Mouse (Mus musculus) stomach, embryonic 15.5 days (tissue): Measurements from ENCODE around the gene Olfr1368. TPM values are rescaled to one million over a fixed set of nuclear protein-coding genes. Genes with fewer than 3 reads are reported as not detected.
A peak's percentile ranks its signal among the peaks of the same experiment; 100 is the strongest.

ENCODE experiments used
- ATAC-seq: fragments of 200-750 bp; cut with Nextera tagmentation; 2 replicates; pipeline ENCODE4 v1.8.0; 2017; ENCODE audit warnings: low read depth, moderate number of reproducible peaks, moderate TSS enrichment; ENCODE audit not compliant: insufficient read depth, low FRiP score
- H3K27ac ChIP-seq: fragments of 300-500 bp; sonication (generic); 2 replicates; pipeline ENCODE4 v1.5.1; 2015; ENCODE audit warnings: mild to moderate bottlenecking, inconsistent platforms
- H3K27me3 ChIP-seq: fragments of 300-500 bp; sonication (generic); replicated peaks from 2 replicates; pipeline ENCODE4 v1.6.1; 2015; ENCODE audit warnings: inconsistent platforms
- H3K36me3 ChIP-seq: fragments of 300-500 bp; sonication (generic); 2 replicates; pipeline ENCODE4 v1.6.1; 2015; ENCODE audit warnings: inconsistent platforms
- H3K4me1 ChIP-seq: fragments of 300-500 bp; sonication (generic); 2 replicates; pipeline ENCODE4 v1.6.1; 2015; ENCODE audit warnings: inconsistent platforms
- H3K4me2 ChIP-seq: fragments of 300-500 bp; sonication (generic); 2 replicates; pipeline ENCODE4 v1.6.1; 2015; ENCODE audit warnings: mild to moderate bottlenecking, inconsistent platforms
- H3K4me3 ChIP-seq: fragments of 300-500 bp; sonication (generic); replicated peaks from 2 replicates; pipeline ENCODE4 v1.5.1; 2015; ENCODE audit warnings: inconsistent platforms
- H3K9ac ChIP-seq: fragments of 300-500 bp; sonication (generic); 2 replicates; pipeline ENCODE4 v1.6.1; 2015; ENCODE audit warnings: inconsistent platforms
- H3K9me3 ChIP-seq: fragments of 300-500 bp; sonication (generic); 2 replicates; pipeline ENCODE4 v1.6.1; 2016; ENCODE audit warnings: inconsistent platforms
- WGBS: fragments of 180-500 bp; shearing (Covaris S2); methylation state at CpG from one replicate; pipeline ENCODE4 v1.1.7; 2015; 5-methylcytosine and 5-hydroxymethylcytosine counted together
- polyA plus RNA-seq: library from polyadenylated mRNA; unstranded; fragments of >200 nt; fragmentation: Nextera tagmentation; extraction: Ambion mirVana; gene quantifications from 2 replicates; pipeline ENCODE4 v1.2.1, GENCODE M21; 2015

Gene Olfr1368
- polyA plus RNA-seq, 1 experiment from 2014 or later = not detected

DNA sequence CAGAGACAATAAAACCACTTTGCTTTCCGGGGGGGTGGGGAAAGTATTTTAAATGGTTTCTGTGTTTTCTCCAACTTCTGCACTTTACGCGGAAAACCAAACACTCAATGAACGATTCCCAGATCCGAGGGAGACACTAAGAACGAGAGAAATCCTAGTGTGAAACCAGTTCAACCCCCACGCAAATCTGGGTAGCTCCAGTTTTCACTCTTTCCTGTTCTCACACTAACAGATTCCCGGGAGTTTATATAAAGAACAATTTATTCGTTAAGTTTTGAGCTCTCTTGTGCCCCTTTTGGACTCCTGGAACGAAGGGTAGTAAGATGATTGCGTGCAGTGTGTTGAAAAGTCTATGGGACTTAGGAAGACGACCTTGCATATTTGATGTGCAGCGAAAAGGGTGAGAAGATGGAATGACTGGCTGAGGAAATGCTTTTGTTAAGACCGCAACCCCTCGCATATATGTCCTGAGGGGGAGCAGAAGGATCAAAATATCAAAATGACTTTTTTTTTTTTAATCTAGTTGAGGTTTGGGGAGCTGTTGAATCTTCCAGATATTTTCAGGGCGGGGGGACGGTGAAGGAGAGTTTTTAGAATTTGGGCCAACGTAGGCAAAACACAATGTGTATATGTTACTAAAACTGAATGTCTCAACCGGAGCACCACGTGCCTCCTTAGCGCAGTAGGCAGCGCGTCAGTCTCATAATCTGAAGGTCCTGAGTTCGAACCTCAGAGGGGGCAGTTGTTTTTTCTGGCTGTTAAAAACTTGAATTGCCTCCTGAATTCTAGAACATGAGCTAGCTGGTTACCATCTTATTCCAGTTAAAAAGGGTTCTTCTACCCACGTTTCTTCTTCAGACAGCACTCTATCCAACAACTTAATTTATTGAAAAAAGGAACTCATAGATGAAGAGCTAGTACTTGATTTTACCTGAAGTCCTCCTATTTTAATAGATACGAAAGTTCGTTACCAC lies 21.6 kb upstream of the Olfr1368 start:
- WGBS = 1% methylated on average over 27 of the region's 27 CpGs
- ATAC-seq = peak; percentile 47
- peak overlapping the region; percentile 20; the same call in 1 of the 2 replicates for H3K9ac ChIP-seq
- peak overlapping the region; percentile 36; the same call in 1 of the 2 replicates for H3K27ac ChIP-seq
- no peaks in the 10 kb centered on the region for H3K4me1 ChIP-seq
- H3K27me3 ChIP-seq = no peaks in the 10 kb centered on the region
- H3K36me3 ChIP-seq = no peaks in the 10 kb centered on the region
- peak overlapping the region; percentile 56 for H3K4me3 ChIP-seq
- peak overlapping the region; percentile 84 for H3K4me2 ChIP-seq
- H3K9me3 ChIP-seq = no peaks in the 10 kb centered on the region

DNA sequence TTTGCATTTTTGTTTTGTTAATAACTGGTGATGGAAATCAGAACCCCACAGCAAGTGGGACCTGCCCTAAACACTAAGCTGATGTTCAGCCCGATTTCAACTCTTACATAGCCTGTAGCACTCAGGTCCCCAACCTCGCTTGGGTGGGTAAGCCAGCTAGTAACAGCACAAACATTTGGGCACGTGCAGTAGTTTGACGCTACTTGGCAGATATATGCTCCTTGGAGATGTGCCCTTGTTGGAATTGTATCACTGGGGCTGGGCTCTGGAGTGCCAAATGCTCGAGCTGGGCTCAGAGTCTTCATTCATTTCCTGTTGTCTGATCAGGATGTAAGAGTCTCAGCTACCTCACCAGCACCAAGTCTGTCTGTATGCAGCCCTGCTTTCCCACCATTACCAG lies 16.9 kb upstream of the Olfr1368 start:
- H3K36me3 ChIP-seq = no peaks in the 10 kb centered on the region
- H3K4me1 ChIP-seq = peaks cover 9% of the 10 kb centered on the region; the same call in 1 of the 2 replicates
- H3K27ac ChIP-seq = no peak overlapping the region
- no peak overlapping the region for H3K4me2 ChIP-seq
- no peak overlapping the region for H3K9ac ChIP-seq
- 62% methylated on average over 5 of the region's 5 CpGs for WGBS
- no peaks in the 10 kb centered on the region for H3K9me3 ChIP-seq
- no peak overlapping the region for H3K4me3 ChIP-seq
- ATAC-seq = no peak
- 0 out of 2 replicates have a peak, but pooled peaks cover 3% of the 10 kb centered on the region for H3K27me3 ChIP-seq

DNA sequence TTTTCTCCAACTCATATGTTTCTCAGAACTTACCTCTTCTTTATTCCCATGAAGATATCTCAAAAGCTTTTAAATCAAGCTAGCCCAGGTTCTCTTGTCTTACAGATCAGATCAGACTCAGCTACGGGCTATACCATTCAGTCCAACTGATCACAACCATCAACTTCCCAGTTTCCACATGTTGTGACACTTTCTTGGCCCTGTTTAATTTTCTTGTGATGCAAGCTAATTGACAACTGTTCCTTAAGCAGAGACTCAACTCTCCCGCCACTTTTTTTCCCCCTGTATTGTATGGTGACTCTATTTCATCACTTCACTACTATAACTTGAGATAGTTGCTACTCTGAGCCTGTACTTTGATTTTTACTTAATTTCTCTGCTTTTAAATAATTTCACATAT lies 15.9 kb upstream of the Olfr1368 start:
- Histone ChIP-seq H3K27me3 (0 out of 2 replicates have a peak, but pooled peaks cover 3% of the 10 kb centered on the region), H3K9ac (no peak overlapping the region), H3K36me3 (no peaks in the 10 kb centered on the region), H3K4me1 (peaks cover 9% of the 10 kb centered on the region; the same call in 1 of the 2 replicates), H3K27ac (no peak overlapping the region), H3K9me3 (no peaks in the 10 kb centered on the region), H3K4me2 (peak overlapping the region; percentile 89), H3K4me3 (peak overlapping the region; percentile 65; the same call in 1 of the 2 replicates)
- 34% methylated on average over 2 of the region's 2 CpGs for WGBS
- ATAC-seq = no peak

DNA sequence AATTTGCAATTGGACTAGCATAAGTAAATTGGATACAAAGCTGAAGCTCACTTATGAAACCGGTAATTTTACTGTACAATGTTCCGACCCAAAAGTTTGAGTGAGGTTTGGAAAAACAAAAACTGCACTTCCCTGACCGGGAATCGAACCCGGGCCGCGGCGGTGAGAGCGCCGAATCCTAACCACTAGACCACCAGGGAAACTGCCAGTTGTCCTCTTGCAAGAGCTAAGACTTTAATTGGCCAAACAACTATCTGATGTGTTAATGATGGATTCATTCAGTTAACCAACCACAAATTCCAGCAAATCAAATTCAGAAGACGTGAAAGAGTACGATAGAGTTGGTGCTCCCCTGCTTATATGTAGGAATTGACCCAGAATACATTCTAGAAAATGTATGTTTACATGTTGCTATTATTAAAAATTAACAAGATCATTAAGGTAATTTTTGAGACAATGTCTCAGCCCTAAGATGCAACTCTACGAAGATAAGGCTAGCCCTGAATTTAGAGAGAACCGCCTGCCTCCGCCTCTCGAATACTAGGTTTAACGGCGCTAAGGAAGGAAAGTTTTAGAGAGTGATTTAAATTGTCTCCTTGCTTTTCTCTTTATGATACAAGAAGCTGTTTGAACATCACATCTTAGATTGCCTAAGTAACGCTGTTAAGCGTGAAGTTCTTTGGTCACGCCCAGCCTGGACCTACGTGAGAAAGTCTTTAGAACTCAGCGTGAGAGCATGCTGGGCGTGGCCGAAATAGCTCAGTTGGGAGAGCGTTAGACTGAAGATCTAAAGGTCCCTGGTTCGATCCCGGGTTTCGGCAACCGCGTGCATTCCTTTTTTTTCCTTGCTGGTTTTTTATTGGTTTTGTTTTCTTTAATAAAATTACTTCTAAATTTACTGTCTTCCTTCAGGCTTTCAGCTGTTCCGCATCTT lies 15.3 kb upstream of the Olfr1368 start:
- peak overlapping the region; percentile 89 for H3K4me2 ChIP-seq
- peaks cover 9% of the 10 kb centered on the region; the same call in 1 of the 2 replicates for H3K4me1 ChIP-seq
- H3K27me3 ChIP-seq = 0 out of 2 replicates have a peak, but pooled peaks cover 3% of the 10 kb centered on the region
- no peaks in the 10 kb centered on the region for H3K9me3 ChIP-seq
- ATAC-seq = peak; percentile 81
- peak overlapping the region; percentile 65 for H3K4me3 ChIP-seq
- no peaks in the 10 kb centered on the region for H3K36me3 ChIP-seq
- 0% methylated on average over 32 of the region's 32 CpGs for WGBS
- no peak overlapping the region for H3K27ac ChIP-seq
- H3K9ac ChIP-seq = no peak overlapping the region

DNA sequence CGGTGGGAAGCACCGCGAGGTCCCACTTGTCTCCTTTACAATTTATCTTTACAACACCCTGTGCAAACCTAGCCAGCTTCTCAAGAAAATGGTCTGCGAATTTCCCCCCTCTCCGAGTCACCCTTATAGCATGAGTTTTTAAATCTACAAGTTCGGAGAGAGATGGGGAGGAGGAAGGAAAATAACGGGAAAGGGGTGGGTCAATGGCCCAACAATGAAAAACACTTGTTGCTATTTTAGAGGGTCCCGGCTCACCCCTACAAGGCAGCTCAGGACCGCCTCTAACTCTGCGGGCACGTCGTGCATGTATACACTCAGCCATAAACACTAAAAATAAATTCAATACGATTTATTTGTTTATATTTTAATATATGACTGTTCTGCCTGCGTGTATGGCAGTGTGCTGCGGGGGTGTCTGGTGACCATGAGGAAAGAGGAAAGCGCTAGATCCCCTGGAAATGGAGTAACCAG lies 14.4 kb upstream of the Olfr1368 start:
- peaks cover 9% of the 10 kb centered on the region; the same call in 1 of the 2 replicates for H3K4me1 ChIP-seq

DNA sequence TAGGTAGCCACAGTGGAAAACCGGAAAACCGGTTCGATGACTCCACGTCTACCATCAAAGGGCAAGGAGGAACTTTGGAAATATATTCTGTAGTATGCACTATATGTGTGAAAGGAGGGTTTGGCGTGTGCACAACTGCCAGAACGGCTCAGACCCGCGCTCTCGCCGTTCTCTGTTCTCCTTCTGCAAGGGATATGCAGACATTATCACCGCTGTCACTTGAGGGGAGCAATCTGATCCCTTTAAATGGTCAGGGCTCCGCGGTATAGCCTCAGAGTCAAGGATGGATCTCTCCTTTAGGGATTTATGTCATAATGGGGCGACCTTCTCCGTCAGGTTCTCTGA lies 13.8 kb upstream of the Olfr1368 start:
- peak overlapping the region; percentile 89 for H3K4me2 ChIP-seq
- no peaks in the 10 kb centered on the region for H3K9me3 ChIP-seq
- WGBS = 1% methylated on average over 15 of the region's 15 CpGs
- H3K4me3 ChIP-seq = peak overlapping the region; percentile 65
- 0 out of 2 replicates have a peak, but pooled peaks cover 3% of the 10 kb centered on the region for H3K27me3 ChIP-seq
- ATAC-seq = no peak
- H3K4me1 ChIP-seq = peaks cover 9% of the 10 kb centered on the region; the same call in 1 of the 2 replicates
- peak overlapping the region; percentile 32; the same call in 1 of the 2 replicates for H3K9ac ChIP-seq
- no peak overlapping the region for H3K27ac ChIP-seq
- H3K36me3 ChIP-seq = no peaks in the 10 kb centered on the region

More for the DNA sequence above, 14.4 kb upstream of the Olfr1368 start:
- no peak for ATAC-seq
- Histone ChIP-seq H3K4me2 (peak overlapping the region; percentile 89), H3K9me3 (no peaks in the 10 kb centered on the region), H3K27ac (no peak overlapping the region), H3K36me3 (no peaks in the 10 kb centered on the region), H3K4me3 (peak overlapping the region; percentile 65), H3K9ac (peak overlapping the region; percentile 32; the same call in 1 of the 2 replicates), H3K27me3 (0 out of 2 replicates have a peak, but pooled peaks cover 3% of the 10 kb centered on the region)
- WGBS = 1% methylated on average over 16 of the region's 16 CpGs

DNA sequence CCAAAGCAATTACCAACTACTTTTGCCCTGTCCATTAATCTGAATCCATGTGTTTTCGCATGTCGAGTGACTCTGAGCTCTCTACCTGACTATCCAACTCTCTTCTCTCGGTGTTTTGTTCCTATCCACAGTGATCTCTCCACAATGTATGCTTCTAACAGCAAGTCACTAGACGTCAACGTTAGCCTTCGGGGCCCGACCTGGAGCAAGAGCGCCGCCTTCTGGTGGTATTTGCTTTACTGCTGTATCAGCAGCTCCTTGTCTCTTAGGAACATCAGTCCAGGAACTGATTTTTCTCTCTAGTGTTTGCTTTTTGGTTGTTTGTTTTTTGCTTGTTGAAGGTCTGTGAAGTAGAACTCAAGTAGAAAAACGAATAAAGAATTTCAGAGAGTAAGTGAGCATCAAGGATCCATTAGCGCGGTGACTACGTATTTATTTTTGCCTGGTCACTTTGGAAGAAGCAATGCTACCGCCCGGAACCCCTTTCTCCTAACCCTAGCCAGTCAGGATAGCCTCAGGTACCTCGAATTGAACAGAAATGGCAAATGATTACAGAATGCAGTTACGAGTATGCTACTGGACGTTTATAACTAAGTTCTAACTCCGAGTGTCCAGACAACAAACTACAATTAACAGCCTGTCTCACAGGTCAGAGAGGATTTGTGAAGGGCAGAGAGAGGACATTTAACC lies 13.3 kb upstream of the Olfr1368 start:
- Histone ChIP-seq H3K27me3 (0 out of 2 replicates have a peak, but pooled peaks cover 3% of the 10 kb centered on the region), H3K36me3 (no peaks in the 10 kb centered on the region), H3K9me3 (no peaks in the 10 kb centered on the region), H3K4me2 (peak overlapping the region; percentile 89), H3K9ac (peak overlapping the region; percentile 32; the same call in 1 of the 2 replicates), H3K4me3 (peak overlapping the region; percentile 65), H3K27ac (no peak overlapping the region), H3K4me1 (peaks cover 9% of the 10 kb centered on the region; the same call in 1 of the 2 replicates)
- ATAC-seq = peak; percentile 50; the same call in 1 of the 2 replicates
- under 1% methylated on average over 19 of the region's 19 CpGs for WGBS

DNA sequence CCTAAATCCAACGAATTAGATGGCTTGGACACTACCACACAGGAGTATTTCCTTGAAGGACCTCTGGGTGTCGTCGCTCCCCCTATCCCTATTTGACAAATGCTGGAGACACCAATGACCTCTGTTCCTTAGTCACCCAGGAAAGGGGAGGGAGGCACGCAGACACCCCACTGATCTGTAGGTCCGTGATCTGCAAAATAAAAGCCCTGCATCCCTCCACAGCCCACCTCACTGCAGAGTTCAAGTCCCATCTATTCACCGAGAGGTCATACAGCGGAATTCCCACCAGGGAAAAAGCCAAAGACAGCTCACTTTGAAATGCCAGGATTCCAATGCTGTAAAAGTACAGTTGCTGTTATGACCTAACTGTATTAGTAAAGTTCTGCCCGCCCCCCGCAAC lies 12.4 kb upstream of the Olfr1368 start:
- Histone ChIP-seq H3K36me3 (no peaks in the 10 kb centered on the region), H3K4me1 (peaks cover 9% of the 10 kb centered on the region; the same call in 1 of the 2 replicates), H3K4me2 (peak overlapping the region; percentile 89; the same call in 1 of the 2 replicates), H3K9ac (no peak overlapping the region), H3K27ac (no peak overlapping the region), H3K4me3 (peak overlapping the region; percentile 65), H3K27me3 (0 out of 2 replicates have a peak, but pooled peaks cover 3% of the 10 kb centered on the region), H3K9me3 (no peaks in the 10 kb centered on the region)
- 17% methylated on average over 9 of the region's 9 CpGs for WGBS
- ATAC-seq = no peak

DNA sequence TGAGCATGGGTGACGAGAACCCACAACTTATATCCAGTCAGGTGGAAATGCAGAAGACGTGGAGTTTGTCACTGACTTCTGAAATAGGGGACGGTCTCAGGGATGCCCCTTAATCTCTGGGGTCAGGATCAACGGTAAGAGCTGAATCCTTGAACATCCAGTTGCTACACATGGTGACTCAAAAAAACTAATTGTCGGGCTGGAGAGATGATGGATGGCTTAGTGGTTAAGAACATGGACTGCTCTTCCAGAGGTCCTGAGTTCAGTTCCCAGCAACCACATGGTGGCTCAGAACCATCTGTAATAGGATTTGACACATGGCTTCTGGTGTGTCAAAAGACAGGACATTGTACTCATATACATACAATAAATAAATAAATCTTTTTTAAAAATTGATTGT lies 10.2 kb upstream of the Olfr1368 start:
- 0 out of 2 replicates have a peak, but pooled peaks cover 3% of the 10 kb centered on the region for H3K27me3 ChIP-seq

DNA sequence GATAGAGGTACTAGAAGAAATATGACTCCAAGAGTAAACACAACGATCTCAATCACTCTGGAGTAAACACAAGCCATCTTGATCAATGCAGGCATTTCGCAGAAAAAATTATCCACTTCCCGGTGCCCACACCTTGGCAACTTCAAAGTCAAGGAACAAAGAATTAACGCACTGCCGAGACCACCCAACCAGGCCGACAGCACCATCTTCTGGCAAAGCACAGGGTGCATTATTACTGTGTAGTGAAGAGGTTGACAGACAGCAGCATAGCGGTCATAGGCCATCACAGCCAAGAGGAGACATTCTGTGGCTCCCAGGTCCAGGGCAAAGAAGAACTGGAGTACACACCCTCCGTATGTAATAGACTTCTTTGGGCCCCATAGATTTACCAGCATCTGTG lies 3.2 kb downstream of the Olfr1368 start:
- no peak overlapping the region for H3K4me2 ChIP-seq
- WGBS = 42% methylated on average over 8 of the region's 8 CpGs
- H3K4me1 ChIP-seq = no peaks in the 10 kb centered on the region
- ATAC-seq = no peak
- H3K9ac ChIP-seq = no peak overlapping the region
- H3K9me3 ChIP-seq = no peaks in the 10 kb centered on the region
- H3K27me3 ChIP-seq = no peaks in the 10 kb centered on the region
- no peaks in the 10 kb centered on the region for H3K36me3 ChIP-seq
- H3K4me3 ChIP-seq = no peak overlapping the region
- no peak overlapping the region for H3K27ac ChIP-seq

More for the DNA sequence above, 10.2 kb upstream of the Olfr1368 start:
- H3K4me2 ChIP-seq = no peak overlapping the region
- no peak overlapping the region for H3K9ac ChIP-seq
- 73% methylated on average over 5 of the region's 5 CpGs for WGBS
- peaks cover 7% of the 10 kb centered on the region; the same call in 1 of the 2 replicates for H3K4me1 ChIP-seq
- ATAC-seq = no peak
- no peaks in the 10 kb centered on the region for H3K9me3 ChIP-seq
- no peaks in the 10 kb centered on the region for H3K36me3 ChIP-seq
- H3K27ac ChIP-seq = no peak overlapping the region
- no peak overlapping the region for H3K4me3 ChIP-seq
